Mouse (Mus musculus) embryonic facial prominence, embryonic 14.5 days (tissue): ENCODE results near the gene Ank2. TPM values are rescaled to one million over a fixed set of nuclear protein-coding genes. Genes with fewer than 3 reads are reported as not detected.

Source experiments
- microRNA counts: library from miRNA; unstranded; fragments of <30 nt; microRNA quantifications from one replicate; lab custom pipeline; 2017
- microRNA-seq: library from miRNA; unstranded; fragments of <30 nt; microRNA quantifications from one replicate; pipeline ENCODE4, GENCODE M21; 2016; ENCODE audit warnings: borderline number of aligned reads
- polyA plus RNA-seq: library from polyadenylated mRNA; unstranded; fragments of >200 nt; fragmentation: Nextera tagmentation; extraction: Ambion mirVana; gene quantifications from 2 replicates; pipeline ENCODE4 v1.2.1, GENCODE M21; 2014

Gene Ank2
- polyA plus RNA-seq, 1 experiment from 2014 or later, result 48.3 TPM

MicroRNAs within 50 kb of the gene (microRNA counts, 519-probe panel; counts per million panel counts)
- microRNA mmu-miR-302a (lab: Ali Mortazavi, UCI) (19.3 counts per million), microRNA mmu-miR-302b (lab: Ali Mortazavi, UCI) (19.3 counts per million), microRNA mmu-miR-302c (lab: Ali Mortazavi, UCI) (19.3 counts per million), microRNA mmu-miR-302d (lab: Ali Mortazavi, UCI) (19.3 counts per million), microRNA mmu-miR-367 (lab: Ali Mortazavi, UCI) (2,440 counts per million, percentile 47 among the panel's probes with 10 or more counts)

Small RNA genes lying within 50 kb of the gene (microRNA-seq; reads per million reads assigned to microRNA genes)
- not detected for gene Gm44494
- 59.7 reads per million, percentile 47 among the genes with 10 or more reads in this experiment for gene Mir302a
- 29.4 reads per million, percentile 38 among the genes with 10 or more reads in this experiment for gene Mir302b
- gene Mir302c, result 5.8 reads per million, percentile 22 among the genes with 10 or more reads in this experiment
- 41.0 reads per million, percentile 42 among the genes with 10 or more reads in this experiment for gene Mir302d
- not detected for gene Mir367

Other genes with a start within 250 kb of the Ank2 start
- gene Larp7, start 54.0 kb upstream of the Ank2 start, polyA plus RNA-seq, result 49.9 and 53.8 TPM in 2 replicates
- gene Zgrf1, start 54.1 kb upstream of the Ank2 start, polyA plus RNA-seq, result 6.1 and 6.5 TPM in 2 replicates
- gene Neurog2, start 133.8 kb upstream of the Ank2 start, polyA plus RNA-seq, result 0.21 TPM in 1 of 2 replicates, not detected in the other